Mouse (Mus musculus): ENCODE measurements around the gene P3h3. TPM values are rescaled to one million over a fixed set of nuclear protein-coding genes. Genes with fewer than 3 reads are reported as not detected.

P3h3 gene
- total and polyA plus RNA-seq, 2 experiments, result 2.1 to 3.0 TPM

DNA sequence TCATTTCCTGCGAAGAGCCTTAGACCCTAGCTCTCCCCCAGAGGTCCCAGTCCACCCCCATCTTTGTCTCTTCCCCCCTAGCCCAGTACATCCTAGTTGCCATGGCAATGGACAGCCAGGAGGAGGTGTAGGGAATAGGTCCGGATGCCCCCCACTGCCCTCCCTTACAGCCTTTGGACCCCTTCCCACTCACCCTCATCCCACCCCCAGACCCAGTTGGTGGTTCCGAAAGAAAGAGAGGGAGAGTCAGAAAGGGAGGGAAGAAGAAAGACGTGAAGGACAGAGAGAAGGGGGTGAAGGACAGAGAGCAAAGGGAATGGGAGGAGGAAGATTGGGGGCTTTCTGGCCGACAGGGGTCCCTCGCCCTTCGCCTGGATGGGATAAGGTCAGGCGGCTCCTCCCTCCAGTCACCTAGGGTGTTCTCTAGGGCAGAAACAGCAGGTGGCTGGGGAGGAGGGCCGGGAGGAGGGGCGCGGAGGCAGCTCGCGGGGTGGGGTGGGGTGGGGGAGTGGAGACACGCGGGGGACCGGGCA lies 5.6 kb upstream of the P3h3 start:
- Histone ChIP-seq H3K27me3 (ENCODE audit: control insufficient read depth, insufficient read depth, low read length) (no peaks in the 10 kb centered on the region), H3K9ac (ENCODE audit: low read depth, low read length) (peak overlapping the region; percentile 73; the same call in 1 of the 2 replicates)

GRCm38 (mm10) chr6:124862406-124863124 lies 5.0 kb upstream of the P3h3 start:
- Histone ChIP-seq H3K27ac (replicated peaks; ENCODE audit: insufficient read depth, low read depth, low read length) (no peak overlapping the region), H3K4me3 (ENCODE audit: insufficient read depth, low read depth, low read length) (no peak overlapping the region), H3K79me2 (ENCODE audit: control insufficient read depth, insufficient read depth, low read length) (no peaks in the 10 kb centered on the region), H3K36me3 (ENCODE audit: control insufficient read depth, insufficient read depth, low read length) (no peaks in the 10 kb centered on the region), H3K27me3 (ENCODE audit: control insufficient read depth, insufficient read depth, low read length) (peaks cover 3% of the 10 kb centered on the region; the same call in 1 of the 2 replicates), H3K9ac (ENCODE audit: low read depth, low read length) (no peak overlapping the region), H3K4me1 (ENCODE audit: control insufficient read depth, insufficient read depth, low read length) (peaks cover 1% of the 10 kb centered on the region; the same call in 1 of the 2 replicates)
- no peak for TF ChIP-seq CTCF (IDR thresholded peaks at IDR 0.05; ENCODE audit: low read depth, low read length)
- TF ChIP-seq POLR2A (IDR thresholded peaks at IDR 0.05; ENCODE audit: extremely low read depth, insufficient read depth, low read length), result no peak
- WGBS, result 23% methylated on average over 8 of the region's 8 CpGs
- no peak for DNase-seq (ENCODE audit: extremely low read depth, low read depth, low spot score)

More for the DNA sequence above, 5.6 kb upstream of the P3h3 start:
- 2% methylated on average over 14 of the region's 16 CpGs for WGBS
- no peak overlapping the region for H3K27ac ChIP-seq (replicated peaks; ENCODE audit: insufficient read depth, low read depth, low read length)
- peak overlapping the region; percentile 59; the same call in 1 of the 2 replicates for H3K4me3 ChIP-seq (ENCODE audit: insufficient read depth, low read depth, low read length)
- H3K79me2 ChIP-seq (ENCODE audit: control insufficient read depth, insufficient read depth, low read length), result no peaks in the 10 kb centered on the region
- DNase-seq (ENCODE audit: extremely low read depth, low read depth, low spot score), result no peak
- TF ChIP-seq POLR2A (IDR thresholded peaks at IDR 0.05; ENCODE audit: extremely low read depth, insufficient read depth, low read length) (no peak), CTCF (IDR thresholded peaks at IDR 0.05; ENCODE audit: low read depth, low read length) (no peak)
- H3K4me1 ChIP-seq (ENCODE audit: control insufficient read depth, insufficient read depth, low read length), result peaks cover 1% of the 10 kb centered on the region; the same call in 1 of the 2 replicates
- H3K36me3 ChIP-seq (ENCODE audit: control insufficient read depth, insufficient read depth, low read length), result no peaks in the 10 kb centered on the region

DNA sequence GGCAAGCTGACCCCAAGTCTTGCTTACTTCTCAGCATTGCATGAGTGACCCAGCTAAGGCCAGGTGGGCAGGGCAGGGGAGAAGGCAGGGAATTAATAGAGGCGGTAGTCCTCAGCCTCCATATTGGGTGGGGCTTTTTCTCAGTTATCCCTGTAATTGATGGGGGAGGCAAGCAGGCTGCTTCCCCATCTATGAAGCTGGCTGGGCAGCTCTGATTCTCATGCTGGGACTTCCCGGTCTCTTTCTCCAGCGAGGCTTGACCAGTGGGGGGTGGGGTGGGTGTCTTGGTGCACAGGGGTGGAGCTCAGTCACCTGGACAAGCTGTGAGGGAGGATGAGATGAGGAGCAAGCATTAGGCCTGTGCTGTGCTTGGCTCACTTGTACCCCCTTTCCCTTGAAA lies 4.2 kb upstream of the P3h3 start:
- no peak for TF ChIP-seq POLR2A (IDR thresholded peaks at IDR 0.05; ENCODE audit: extremely low read depth, insufficient read depth, low read length)
- TF ChIP-seq CTCF (IDR thresholded peaks at IDR 0.05; ENCODE audit: low read depth, low read length), result no peak
- no peaks in the 10 kb centered on the region for H3K79me2 ChIP-seq (ENCODE audit: control insufficient read depth, insufficient read depth, low read length)
- H3K27ac ChIP-seq (replicated peaks; ENCODE audit: insufficient read depth, low read depth, low read length), result no peak overlapping the region
- peaks cover 7% of the 10 kb centered on the region; the same call in 1 of the 2 replicates for H3K27me3 ChIP-seq (ENCODE audit: control insufficient read depth, insufficient read depth, low read length)
- H3K9ac ChIP-seq (ENCODE audit: low read depth, low read length), result no peak overlapping the region
- peaks cover 1% of the 10 kb centered on the region; the same call in 1 of the 2 replicates for H3K4me1 ChIP-seq (ENCODE audit: control insufficient read depth, insufficient read depth, low read length)
- no peak overlapping the region for H3K4me3 ChIP-seq (ENCODE audit: insufficient read depth, low read depth, low read length)
- no peaks in the 10 kb centered on the region for H3K36me3 ChIP-seq (ENCODE audit: control insufficient read depth, insufficient read depth, low read length)
- no peak for DNase-seq (ENCODE audit: extremely low read depth, low read depth, low spot score)
- WGBS, result 42% methylated on average over 3 of the region's 3 CpGs

- Histone ChIP-seq H3K4me1 (ENCODE audit: control insufficient read depth, insufficient read depth, low read length) (peaks cover 1% of the 10 kb centered on the region; the same call in 1 of the 2 replicates), H3K4me3 (ENCODE audit: insufficient read depth, low read depth, low read length) (no peak overlapping the region), H3K79me2 (ENCODE audit: control insufficient read depth, insufficient read depth, low read length) (no peaks in the 10 kb centered on the region), H3K36me3 (ENCODE audit: control insufficient read depth, insufficient read depth, low read length) (no peaks in the 10 kb centered on the region), H3K27me3 (ENCODE audit: control insufficient read depth, insufficient read depth, low read length) (peaks cover 7% of the 10 kb centered on the region; the same call in 1 of the 2 replicates), H3K9ac (ENCODE audit: low read depth, low read length) (no peak overlapping the region), H3K27ac (replicated peaks; ENCODE audit: insufficient read depth, low read depth, low read length) (no peak overlapping the region)
- WGBS, result 81% methylated on average over 19 of the region's 19 CpGs
- TF ChIP-seq POLR2A (IDR thresholded peaks at IDR 0.05; ENCODE audit: extremely low read depth, insufficient read depth, low read length) (no peak), CTCF (IDR thresholded peaks at IDR 0.05; ENCODE audit: low read depth, low read length) (no peak)
- DNase-seq (ENCODE audit: extremely low read depth, low read depth, low spot score), result no peak
Measured at GRCm38 (mm10) chr6:124861266-124861665, 3.7 kb upstream of the P3h3 start.

GRCm38 (mm10) chr6:124860511-124860910 lies 3.0 kb upstream of the P3h3 start:
- no peak for TF ChIP-seq CTCF (IDR thresholded peaks at IDR 0.05; ENCODE audit: low read depth, low read length)
- no peak for TF ChIP-seq POLR2A (IDR thresholded peaks at IDR 0.05; ENCODE audit: extremely low read depth, insufficient read depth, low read length)
- Histone ChIP-seq H3K4me1 (ENCODE audit: control insufficient read depth, insufficient read depth, low read length) (peaks cover 1% of the 10 kb centered on the region; the same call in 1 of the 2 replicates), H3K9ac (ENCODE audit: low read depth, low read length) (no peak overlapping the region), H3K79me2 (ENCODE audit: control insufficient read depth, insufficient read depth, low read length) (no peaks in the 10 kb centered on the region), H3K36me3 (ENCODE audit: control insufficient read depth, insufficient read depth, low read length) (no peaks in the 10 kb centered on the region), H3K27me3 (ENCODE audit: control insufficient read depth, insufficient read depth, low read length) (peaks cover 7% of the 10 kb centered on the region; the same call in 1 of the 2 replicates), H3K27ac (replicated peaks; ENCODE audit: insufficient read depth, low read depth, low read length) (no peak overlapping the region), H3K4me3 (ENCODE audit: insufficient read depth, low read depth, low read length) (no peak overlapping the region)
- WGBS, result 92% methylated on average over 9 of the region's 9 CpGs
- no peak for DNase-seq (ENCODE audit: extremely low read depth, low read depth, low spot score)

Measured in liver, adult 2 months (tissue).